Mouse (Mus musculus) midbrain, embryonic 11.5 days (tissue): ENCODE measurements at regions not wholly inside any gene's neighbourhood (a gene's known extent, or its start where the extent isn't known, plus 50 kb on each side); places are given as distances from the start of the nearest gene placed in this dataset.

Experiments
- ATAC-seq: fragments of 200-750 bp; cut with Nextera tagmentation; 2 replicates; pipeline ENCODE4 v1.8.0; 2017; ENCODE audit warnings: moderate TSS enrichment, moderate library complexity; ENCODE audit not compliant: low FRiP score
- DNase-seq: peaks from one replicate; pipeline ENCODE4 v3.0.0; 2015; ENCODE audit warnings: low spot score; ENCODE audit errors: missing footprints
- H3K27ac ChIP-seq: fragments of 300-500 bp; sonication (generic); 2 replicates; pipeline ENCODE4 v1.5.1; 2014; ENCODE audit warnings: low read depth, low read length
- H3K27me3 ChIP-seq: fragments of 300-500 bp; sonication (generic); 2 replicates; pipeline ENCODE4 v1.6.1; 2014; ENCODE audit warnings: mild to moderate bottlenecking, low read length, moderate library complexity, mixed read lengths; ENCODE audit not compliant: control insufficient read depth, insufficient read depth
- H3K36me3 ChIP-seq: fragments of 300-500 bp; sonication (generic); 2 replicates; pipeline ENCODE4 v1.6.1; 2014; ENCODE audit warnings: mild to moderate bottlenecking, low read length, moderate library complexity, mixed read lengths; ENCODE audit not compliant: control insufficient read depth, insufficient read depth
- H3K4me1 ChIP-seq: fragments of 300-500 bp; sonication (generic); 2 replicates; pipeline ENCODE4 v1.6.1; 2014; ENCODE audit warnings: low read length; ENCODE audit not compliant: control insufficient read depth, insufficient read depth
- H3K4me2 ChIP-seq: fragments of 300-500 bp; sonication (generic); 2 replicates; pipeline ENCODE4 v1.6.1; 2014; ENCODE audit warnings: mild to moderate bottlenecking, moderate library complexity
- H3K4me3 ChIP-seq: fragments of 300-500 bp; sonication (generic); 2 replicates; pipeline ENCODE4 v1.5.1; 2014; ENCODE audit warnings: low read depth, low read length
- H3K9ac ChIP-seq: fragments of 300-500 bp; sonication (generic); 2 replicates; pipeline ENCODE4 v1.6.1; 2014; ENCODE audit warnings: low read length
- H3K9me3 ChIP-seq: fragments of 300-500 bp; sonication (generic); 2 replicates; pipeline ENCODE4 v1.6.1; 2016; ENCODE audit warnings: low read length; ENCODE audit not compliant: control insufficient read depth
- WGBS: fragments of 180-500 bp; shearing (Covaris S2); extraction: QIAGEN DNeasy Blood & Tissue Kit; methylation state at CpG from one replicate; pipeline ENCODE4 v1.1.7; 2014; 5-methylcytosine and 5-hydroxymethylcytosine counted together

DNA sequence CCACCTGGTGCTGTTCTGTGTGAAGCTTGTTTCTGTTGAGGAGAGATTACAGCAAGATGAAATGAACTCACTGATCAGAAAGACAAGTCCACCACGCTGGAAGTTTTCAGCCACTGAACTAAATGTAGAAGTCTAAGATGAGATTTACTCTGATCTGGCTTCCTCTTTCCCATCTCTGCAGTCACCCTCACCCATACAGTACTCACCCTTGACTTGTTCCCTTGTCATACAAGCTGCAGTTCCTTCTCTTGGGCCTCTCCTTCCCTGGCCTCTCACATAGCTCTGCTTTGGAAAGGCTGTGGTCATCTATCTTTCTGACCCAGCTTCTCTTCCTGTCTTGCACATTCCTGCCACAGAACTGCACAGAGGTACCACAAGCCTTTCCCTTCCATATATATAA is 308.0 kb upstream of the Zmiz1 start:
- H3K4me2 ChIP-seq, result no peak overlapping the region
- no peaks in the 10 kb centered on the region for H3K27me3 ChIP-seq
- H3K36me3 ChIP-seq, result no peaks in the 10 kb centered on the region
- H3K9me3 ChIP-seq, result no peaks in the 10 kb centered on the region
- 78% methylated on average over 1 of the region's 1 CpGs for WGBS
- H3K9ac ChIP-seq, result no peak overlapping the region
- DNase-seq (no peak), ATAC-seq (no peak)
- no peaks in the 10 kb centered on the region for H3K4me1 ChIP-seq
- H3K4me3 ChIP-seq, result no peak overlapping the region
- H3K27ac ChIP-seq, result no peak overlapping the region

DNA sequence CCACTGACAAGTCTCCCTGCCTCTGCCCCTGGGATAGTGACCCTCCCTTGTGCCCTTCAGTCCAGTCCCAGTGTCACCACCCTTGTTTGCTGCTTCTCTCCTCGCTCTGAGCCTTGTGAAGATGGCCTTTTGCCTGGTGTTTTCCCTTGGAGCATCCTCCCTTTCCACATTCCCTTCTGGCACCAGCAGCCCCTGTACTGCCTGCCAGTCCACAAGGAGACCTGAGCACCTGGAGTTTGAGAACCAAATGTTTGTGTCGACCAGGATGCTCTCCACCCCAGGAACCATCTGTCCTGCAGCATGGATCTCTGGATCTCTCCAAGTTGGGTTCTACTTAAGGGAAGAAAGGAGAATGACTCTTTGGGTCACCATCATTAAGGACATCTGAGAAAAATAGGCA is 307.5 kb upstream of the Zmiz1 start:
- DNase-seq (no peak), ATAC-seq (no peak)
- Histone ChIP-seq H3K4me3 (no peak overlapping the region), H3K27ac (no peak overlapping the region), H3K9ac (no peak overlapping the region), H3K27me3 (no peaks in the 10 kb centered on the region), H3K36me3 (no peaks in the 10 kb centered on the region), H3K9me3 (no peaks in the 10 kb centered on the region), H3K4me1 (no peaks in the 10 kb centered on the region), H3K4me2 (no peak overlapping the region)
- 84% methylated on average over 2 of the region's 2 CpGs for WGBS

DNA sequence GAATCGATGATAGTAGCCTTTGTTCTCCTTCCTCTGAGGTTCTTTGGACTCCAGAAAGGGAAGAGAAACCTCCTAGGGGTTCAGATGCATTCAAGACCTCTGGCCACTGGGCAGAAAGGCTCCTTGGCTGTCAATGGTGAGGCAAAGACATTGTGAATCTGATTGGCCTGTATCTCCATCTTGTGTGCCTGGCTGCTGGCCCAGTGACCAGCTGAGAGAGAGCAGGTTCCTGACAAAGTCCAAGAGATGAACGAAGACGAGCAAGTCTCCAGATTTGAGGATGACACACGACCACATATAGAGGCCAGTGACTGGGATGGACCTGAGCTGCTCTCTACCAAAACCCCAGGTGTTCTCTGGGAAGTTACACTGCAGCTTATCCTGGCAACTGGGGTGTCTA is 305.4 kb upstream of the Zmiz1 start:
- H3K4me2 ChIP-seq, result no peak overlapping the region
- WGBS, result 82% methylated on average over 4 of the region's 4 CpGs
- no peak overlapping the region for H3K4me3 ChIP-seq
- no peak for DNase-seq
- no peaks in the 10 kb centered on the region for H3K4me1 ChIP-seq
- no peak overlapping the region for H3K9ac ChIP-seq
- no peaks in the 10 kb centered on the region for H3K36me3 ChIP-seq
- H3K27ac ChIP-seq, result no peak overlapping the region
- no peak for ATAC-seq
- no peaks in the 10 kb centered on the region for H3K27me3 ChIP-seq
- H3K9me3 ChIP-seq, result no peaks in the 10 kb centered on the region

DNA sequence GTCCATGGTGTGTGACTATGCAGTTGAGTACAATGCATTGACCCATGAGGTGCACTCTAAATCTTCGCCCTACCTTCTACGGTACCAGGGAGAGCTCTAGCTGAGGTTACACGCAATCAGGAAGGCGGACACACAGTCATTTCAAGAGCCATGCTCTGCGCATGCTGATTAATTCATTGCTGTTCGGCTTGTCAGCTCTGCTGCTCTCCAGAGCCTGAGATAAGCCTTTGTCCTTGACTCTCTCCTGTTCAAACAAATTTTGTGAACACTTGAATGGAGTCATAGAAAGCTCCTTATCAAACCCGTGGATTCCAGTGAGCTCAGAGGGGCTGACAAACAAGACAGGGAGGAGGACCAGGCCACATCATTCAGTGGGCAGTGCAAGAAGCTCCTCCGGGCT is 304.8 kb upstream of the Zmiz1 start:
- no peak overlapping the region for H3K27ac ChIP-seq
- DNase-seq (no peak), ATAC-seq (0 out of 2 replicates have a peak, but pooled peaks have one; percentile 24)
- no peaks in the 10 kb centered on the region for H3K9me3 ChIP-seq
- no peak overlapping the region for H3K4me3 ChIP-seq
- H3K4me2 ChIP-seq, result no peak overlapping the region
- 71% methylated on average over 8 of the region's 8 CpGs for WGBS
- no peaks in the 10 kb centered on the region for H3K27me3 ChIP-seq
- no peak overlapping the region for H3K9ac ChIP-seq
- no peaks in the 10 kb centered on the region for H3K36me3 ChIP-seq
- no peaks in the 10 kb centered on the region for H3K4me1 ChIP-seq

DNA sequence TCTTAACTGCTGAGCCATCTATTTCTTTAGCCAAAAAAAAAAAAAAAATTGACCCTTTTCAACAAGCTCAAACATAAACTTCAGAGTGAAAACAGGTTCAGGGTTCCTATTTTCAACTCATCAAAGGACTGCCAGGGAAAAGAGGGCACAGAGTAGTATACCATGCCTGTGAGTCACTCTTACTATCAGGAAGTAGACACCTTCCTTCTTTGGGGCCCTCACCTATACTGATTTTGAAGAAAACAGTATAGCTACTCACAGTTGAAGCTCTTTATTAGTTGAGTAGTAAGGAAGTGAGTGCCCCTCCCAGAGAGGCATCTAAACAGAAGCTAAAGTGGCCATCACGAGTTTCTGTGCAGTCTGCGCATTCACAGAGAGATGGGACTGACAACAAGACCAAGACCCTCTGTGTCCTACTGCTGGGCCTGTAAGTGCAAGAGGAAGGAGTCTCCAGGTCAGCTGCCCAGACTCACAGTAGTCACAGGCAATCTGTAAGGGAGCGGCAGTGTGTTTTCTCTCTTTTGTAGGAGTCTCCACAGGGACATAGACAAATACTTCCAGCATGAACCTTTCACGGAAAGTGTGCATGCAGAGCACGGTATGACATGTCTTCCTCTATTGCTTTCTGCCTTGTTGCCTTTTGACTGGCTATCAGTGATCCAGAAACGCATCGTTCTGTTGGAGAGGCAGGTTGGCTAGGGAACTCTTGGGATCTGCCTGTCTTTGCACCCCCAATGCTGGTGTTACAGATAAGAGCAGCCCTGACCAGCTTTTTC is 303.8 kb upstream of the Zmiz1 start:
- DNase-seq (no peak), ATAC-seq (no peak)
- Histone ChIP-seq H3K4me2 (no peak overlapping the region), H3K27me3 (no peaks in the 10 kb centered on the region), H3K36me3 (no peaks in the 10 kb centered on the region), H3K4me1 (no peaks in the 10 kb centered on the region), H3K9me3 (no peaks in the 10 kb centered on the region), H3K27ac (no peak overlapping the region), H3K9ac (no peak overlapping the region), H3K4me3 (no peak overlapping the region)
- 82% methylated on average over 7 of the region's 7 CpGs for WGBS

DNA sequence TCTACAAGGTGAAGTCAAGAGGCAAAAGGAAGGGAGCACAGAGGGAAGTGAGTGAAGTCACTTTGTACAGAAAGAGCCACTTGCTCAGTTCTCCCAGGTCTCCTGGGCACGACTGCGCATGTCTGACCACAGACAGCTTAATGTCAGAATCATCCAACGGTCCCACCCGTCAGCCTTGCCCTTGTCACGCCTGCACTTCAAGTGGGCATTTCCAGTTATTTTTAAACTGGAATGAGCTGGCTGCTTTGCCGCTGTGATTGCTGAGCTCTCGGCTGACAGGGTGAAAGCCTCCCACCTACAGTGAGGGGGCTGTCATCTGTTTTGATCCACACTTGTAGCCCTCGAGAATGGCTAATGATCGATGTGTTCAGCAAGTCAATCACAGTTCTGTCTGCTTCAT is 302.8 kb upstream of the Zmiz1 start:
- DNase-seq (no peak), ATAC-seq (no peak)
- H3K27ac ChIP-seq, result no peak overlapping the region
- H3K4me1 ChIP-seq, result no peaks in the 10 kb centered on the region
- H3K9me3 ChIP-seq, result no peaks in the 10 kb centered on the region
- H3K27me3 ChIP-seq, result no peaks in the 10 kb centered on the region
- 73% methylated on average over 9 of the region's 9 CpGs for WGBS
- H3K4me3 ChIP-seq, result no peak overlapping the region
- H3K4me2 ChIP-seq, result no peak overlapping the region
- H3K9ac ChIP-seq, result no peak overlapping the region
- no peaks in the 10 kb centered on the region for H3K36me3 ChIP-seq

DNA sequence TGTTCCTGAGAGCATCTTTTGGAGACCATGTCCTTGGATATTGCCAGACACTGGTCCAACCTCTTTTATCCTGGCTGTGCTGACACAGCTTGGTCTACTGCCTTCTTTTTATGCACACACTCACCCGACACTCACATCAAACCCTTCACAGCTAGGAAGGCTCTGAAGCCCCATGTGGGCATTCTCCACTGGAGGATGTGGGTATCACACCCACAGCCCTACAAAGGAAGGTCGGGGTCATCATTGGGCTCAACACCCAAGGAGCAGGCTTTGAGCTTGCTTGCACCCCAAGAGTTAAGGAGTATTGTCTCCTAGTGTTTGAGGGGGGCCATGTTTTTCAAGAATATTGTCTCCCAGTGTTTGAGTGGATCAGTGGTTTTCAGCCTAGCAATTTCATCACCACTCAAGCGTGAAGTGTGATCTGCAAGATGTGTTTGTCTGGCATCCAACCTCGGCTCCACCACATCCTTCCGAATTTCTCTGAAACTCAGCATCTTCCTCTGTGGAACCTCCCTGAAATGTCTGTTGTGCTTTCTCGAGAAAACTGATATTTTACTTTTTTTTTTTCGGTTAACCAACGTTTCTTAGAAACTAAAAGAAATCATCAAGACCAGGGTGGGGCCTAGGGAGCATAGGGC is 297.2 kb upstream of the Zmiz1 start:
- DNase-seq (no peak), ATAC-seq (no peak)
- Histone ChIP-seq H3K4me3 (no peak overlapping the region), H3K36me3 (no peaks in the 10 kb centered on the region), H3K27me3 (no peaks in the 10 kb centered on the region), H3K9ac (no peak overlapping the region), H3K4me1 (no peaks in the 10 kb centered on the region), H3K4me2 (no peak overlapping the region), H3K9me3 (no peaks in the 10 kb centered on the region), H3K27ac (no peak overlapping the region)
- WGBS, result 85% methylated on average over 8 of the region's 8 CpGs

DNA sequence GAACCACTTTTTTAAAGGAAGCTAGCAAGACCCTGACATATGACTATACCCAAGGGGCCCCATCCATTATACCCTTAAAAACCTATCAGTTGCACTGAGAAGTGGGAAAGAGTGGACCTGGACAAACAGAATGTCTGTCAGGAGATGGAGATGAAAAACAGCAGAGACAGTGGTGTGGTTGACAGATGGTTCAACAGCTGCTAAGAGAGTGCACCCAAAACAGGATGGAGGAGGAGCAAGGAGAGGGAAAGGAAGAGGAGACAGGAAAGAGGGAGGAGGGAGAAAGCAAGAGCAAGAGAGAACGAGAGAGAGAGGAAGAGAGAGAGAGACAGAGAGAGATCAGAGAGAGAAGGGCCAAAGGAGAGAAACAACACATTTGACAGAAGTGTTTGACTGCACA is 292.8 kb upstream of the Zmiz1 start:
- H3K27me3 ChIP-seq, result no peaks in the 10 kb centered on the region
- no peak overlapping the region for H3K4me3 ChIP-seq
- H3K4me1 ChIP-seq, result no peaks in the 10 kb centered on the region
- H3K27ac ChIP-seq, result no peak overlapping the region
- no peak overlapping the region for H3K4me2 ChIP-seq
- DNase-seq, result no peak
- 19% methylated on average over 1 of the region's 1 CpGs for WGBS
- ATAC-seq, result no peak
- H3K36me3 ChIP-seq, result no peaks in the 10 kb centered on the region
- H3K9ac ChIP-seq, result no peak overlapping the region
- no peaks in the 10 kb centered on the region for H3K9me3 ChIP-seq

DNA sequence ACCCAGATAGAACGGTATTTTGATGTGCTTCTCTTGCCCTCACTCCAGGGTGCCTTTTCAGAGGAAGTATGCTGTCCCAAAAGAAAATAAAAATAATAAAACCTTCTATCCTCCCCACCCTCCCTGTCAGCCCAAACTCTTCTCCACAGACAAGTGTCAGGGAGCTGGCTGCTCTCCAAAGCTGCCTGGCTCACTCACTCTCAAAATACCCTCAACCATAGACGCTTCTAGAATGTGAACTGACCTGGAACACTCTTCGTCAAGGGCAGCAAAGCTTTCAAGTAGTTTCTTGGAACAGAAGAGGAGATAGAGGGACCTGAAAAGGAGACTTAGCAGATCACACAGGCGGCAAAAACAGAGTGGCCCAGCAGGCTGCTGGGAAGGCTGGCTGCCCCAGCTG is 291.4 kb upstream of the Zmiz1 start:
- Histone ChIP-seq H3K4me3 (no peak overlapping the region), H3K9me3 (no peaks in the 10 kb centered on the region), H3K4me1 (no peaks in the 10 kb centered on the region), H3K4me2 (no peak overlapping the region), H3K27me3 (no peaks in the 10 kb centered on the region), H3K27ac (no peak overlapping the region), H3K9ac (no peak overlapping the region), H3K36me3 (no peaks in the 10 kb centered on the region)
- DNase-seq (no peak), ATAC-seq (no peak)
- 50% methylated on average over 4 of the region's 4 CpGs for WGBS
